Mouse (Mus musculus): ENCODE measurements around the gene Tmem143.

DNA sequence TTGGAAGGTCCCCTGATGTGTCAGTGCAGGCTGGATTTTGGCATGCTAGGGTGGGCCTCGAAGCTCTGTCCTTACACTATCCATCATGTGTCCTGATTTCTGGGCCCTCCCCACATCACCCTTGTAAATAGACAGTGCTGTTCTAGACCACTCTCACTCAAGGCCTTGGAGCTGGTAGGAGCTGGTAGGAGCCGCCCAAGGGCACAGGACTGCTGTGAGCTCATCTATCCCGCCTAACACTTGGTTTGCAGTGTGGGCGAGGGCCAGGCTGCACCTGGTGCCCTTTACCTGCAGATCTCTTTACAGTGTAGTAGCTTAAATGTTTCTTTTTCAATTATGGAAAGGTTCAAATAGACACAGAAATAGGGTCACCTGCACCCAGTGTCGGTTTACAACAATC is 18.3 kb downstream of the Tmem143 start:
- TF ChIP-seq CTCF (IDR thresholded peaks at IDR 0.05; ENCODE audit: low read depth) (no peak), EP300 (IDR thresholded peaks at IDR 0.05; ENCODE audit: low read depth) (no peak)

Measured in liver, postnatal 0 days (tissue).